Mouse (Mus musculus): Measurements from ENCODE around the gene Gigyf2.

Gene Gigyf2

DNA sequence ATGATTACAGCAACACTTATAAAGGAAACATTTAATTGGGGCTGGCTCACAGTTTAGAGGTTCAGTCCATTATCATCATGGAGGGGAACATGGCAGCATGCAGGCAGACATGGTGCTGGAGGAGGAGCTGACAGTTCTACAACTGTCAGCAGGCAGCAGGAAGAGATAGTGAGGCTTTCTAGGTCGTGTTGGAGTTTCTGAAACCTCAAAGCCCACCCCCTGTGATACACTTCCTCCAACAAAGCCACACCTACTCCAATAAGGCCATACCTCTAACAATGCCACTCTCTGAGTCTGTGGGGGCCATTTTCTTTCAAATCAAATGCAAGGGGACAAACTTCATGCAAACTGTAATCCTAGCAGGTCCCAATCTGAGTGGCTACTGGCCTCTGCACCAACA, 5.7 kb upstream of the Gigyf2 start:
- no peak for DNase-seq (ENCODE audit: low spot score)

DNA sequence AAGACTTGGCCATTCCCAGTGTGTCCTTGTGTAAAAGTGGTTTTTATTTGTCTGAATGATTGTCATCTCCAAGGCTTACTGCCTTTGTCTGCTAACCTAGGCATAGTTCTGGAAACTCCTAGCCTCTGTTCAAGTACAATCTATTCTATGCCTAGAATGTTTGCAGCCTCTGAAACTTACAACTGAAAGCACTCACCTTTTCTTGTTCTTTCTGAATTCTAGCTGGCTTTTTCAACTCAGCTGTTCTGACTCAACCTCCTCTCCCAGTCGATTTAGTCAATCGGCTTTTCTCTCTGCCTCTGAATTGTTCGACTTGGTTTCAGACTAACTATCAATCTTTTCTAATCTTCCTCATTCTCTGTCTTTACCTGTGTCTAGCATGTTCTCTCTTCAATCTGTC, 4.0 kb upstream of the Gigyf2 start:
- DNase-seq (ENCODE audit: low spot score) = no peak

DNA sequence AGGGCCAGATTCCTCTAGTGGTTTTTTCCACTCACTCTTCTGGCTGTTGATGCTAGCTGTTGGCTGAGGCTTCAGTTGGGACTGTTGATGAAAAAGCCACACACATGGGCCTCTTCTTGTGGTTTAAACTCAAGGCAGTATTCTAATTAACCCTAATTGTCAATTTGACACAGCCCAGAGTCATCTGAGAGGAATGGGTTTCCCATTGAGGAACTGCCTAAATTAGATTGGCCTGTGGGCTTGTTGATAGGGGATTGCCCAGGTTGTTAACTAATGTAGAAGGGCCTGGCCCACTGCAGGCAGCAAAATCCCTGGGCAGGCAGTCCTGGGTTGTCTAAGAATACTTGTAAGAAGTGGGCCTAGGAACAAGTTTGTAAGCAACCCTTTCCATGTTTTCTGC, 2.1 kb upstream of the Gigyf2 start:
- no peak for DNase-seq (ENCODE audit: low spot score)

DNA sequence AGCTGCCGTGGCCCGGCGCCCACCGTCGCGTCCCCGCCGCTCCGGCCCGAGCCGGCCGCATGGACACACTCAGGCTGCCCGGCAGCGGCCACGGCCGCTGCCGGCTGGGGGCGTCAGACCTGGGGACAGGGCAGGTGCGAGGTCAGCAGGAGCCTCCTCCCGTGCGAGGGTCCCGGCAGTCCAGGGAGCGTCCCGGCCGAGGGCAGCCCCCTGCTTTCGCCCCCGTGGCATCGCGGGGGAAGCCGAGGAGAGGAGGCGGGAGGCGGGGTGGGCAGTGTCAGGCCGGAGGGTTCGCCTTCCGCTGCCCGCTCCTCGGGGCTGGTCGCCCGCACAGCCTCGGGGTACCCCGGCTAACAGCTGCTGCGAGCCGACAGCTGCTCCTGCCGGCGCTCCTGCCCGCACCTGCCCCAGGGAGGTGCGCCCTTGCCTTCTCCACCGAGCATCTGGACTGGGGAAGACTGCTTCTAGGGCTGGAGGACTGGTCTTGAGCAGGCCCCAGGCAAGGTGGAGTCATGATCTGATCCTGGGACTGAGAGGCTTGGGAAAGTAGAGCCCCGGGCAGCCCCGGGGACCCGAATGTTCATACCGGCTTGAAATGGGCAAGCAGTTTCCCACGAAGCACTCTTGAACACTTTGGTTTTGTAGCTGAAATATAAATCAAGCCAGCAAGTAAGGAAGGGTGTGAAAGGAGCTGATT, 515 bp downstream of the Gigyf2 start:
- DNase-seq (ENCODE audit: low spot score) = peak; percentile 14

DNA sequence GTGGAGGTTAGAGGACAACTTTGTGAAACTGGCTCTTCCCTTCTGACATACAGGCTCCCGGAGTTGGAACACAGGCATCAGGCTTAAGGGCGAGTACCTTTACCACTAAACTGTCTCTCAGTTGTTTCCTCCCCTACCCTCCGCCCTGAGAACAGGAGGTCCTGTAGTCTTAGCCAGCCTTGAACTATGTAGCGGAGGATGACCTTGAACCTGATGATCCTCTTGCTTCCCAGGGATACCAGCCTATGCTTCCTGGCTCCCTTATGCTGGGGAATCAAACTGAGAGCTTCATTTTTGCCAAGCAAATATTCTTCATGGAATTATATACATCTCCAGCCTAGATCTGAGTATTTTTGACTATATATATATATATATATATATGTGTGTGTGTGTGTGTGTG, 5.0 kb downstream of the Gigyf2 start:
- DNase-seq (ENCODE audit: low spot score) = no peak

DNA sequence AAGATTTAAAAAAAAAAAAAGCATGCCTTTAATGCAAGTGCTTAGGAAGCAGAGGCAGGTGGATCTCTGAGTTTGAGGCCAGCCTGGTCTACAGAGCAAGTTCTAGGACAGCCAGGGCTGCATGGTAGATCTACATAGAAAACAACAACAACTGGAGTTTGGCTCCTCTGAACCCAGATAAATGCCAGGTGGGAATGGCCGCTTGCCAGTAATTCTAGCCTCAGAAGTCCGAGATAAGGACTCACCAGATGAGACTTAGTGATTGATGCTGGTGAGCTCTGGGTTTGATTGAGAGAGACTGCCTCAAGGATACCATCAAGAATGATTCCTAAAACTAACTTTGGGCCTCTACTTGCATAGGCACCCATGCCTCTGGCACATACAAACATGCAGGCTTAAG, 23.8 kb downstream of the Gigyf2 start:
- DNase-seq (ENCODE audit: low spot score) = no peak

DNA sequence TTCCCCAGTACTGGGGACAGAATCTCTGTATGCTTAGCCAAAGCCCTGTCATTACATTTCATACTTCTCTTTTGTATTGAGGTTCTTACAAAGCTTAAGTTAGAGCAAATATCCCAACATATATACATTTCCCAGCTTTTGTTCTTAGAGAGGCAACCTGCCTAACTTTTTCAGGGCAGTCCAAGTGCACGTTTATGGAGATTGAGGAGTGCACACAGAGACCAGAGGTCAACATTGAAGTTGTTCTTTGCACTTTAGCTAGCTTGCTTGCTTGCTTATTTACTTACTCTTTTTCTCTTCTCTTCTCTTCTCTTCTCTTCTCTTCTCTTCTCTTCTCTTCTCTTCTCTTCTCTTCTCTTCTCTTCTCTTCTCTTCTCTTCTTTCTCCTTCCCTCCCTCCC, 33.5 kb downstream of the Gigyf2 start:
- DNase-seq (ENCODE audit: low spot score) = no peak

DNA sequence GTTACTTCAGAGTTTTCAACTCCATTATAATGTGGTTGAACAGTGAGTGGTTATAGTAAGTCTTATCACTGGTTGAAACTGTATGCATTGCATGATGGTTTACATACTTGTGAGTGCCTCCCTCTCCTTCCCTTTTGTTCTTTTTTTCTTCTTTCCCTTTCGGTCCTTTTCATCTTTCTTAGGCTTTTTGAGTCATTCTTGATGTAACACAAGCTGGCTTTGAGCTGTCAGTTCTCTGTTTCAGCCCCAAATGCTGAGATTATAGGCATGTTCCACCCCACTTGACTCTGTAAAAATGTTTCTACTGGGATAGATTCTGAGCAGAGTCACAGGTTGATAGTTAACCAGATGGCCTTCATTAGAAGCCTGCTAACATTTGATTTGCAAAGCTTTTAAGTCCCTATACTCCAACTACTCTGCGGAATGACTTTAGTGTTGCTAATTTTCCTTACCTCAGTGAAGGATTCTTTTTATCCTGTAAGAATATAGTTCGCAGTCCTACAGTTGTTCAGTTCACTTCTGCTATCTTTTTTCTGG, 51.3 kb downstream of the Gigyf2 start:
- DNase-seq (ENCODE audit: low spot score) = no peak

DNA sequence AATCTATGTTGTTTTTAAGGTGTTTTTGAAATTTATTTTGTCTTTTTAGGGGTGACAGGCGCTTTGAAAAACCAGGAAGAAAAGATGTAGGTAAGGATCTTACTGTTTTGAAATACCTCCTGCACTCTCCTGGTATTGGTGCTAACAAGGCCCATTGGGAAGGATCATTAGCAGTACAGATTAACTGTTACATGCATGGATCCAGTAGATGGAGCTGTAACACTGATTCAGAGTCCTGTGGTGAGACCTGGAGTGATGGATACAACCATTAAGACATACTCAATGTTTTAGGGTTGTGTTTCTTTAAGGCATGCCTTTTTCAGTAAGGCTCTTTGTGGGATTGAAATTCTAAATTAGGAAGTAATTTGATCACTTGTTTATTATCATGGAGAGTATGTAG, 53.1 kb downstream of the Gigyf2 start:
- no peak for DNase-seq (ENCODE audit: low spot score)

DNA sequence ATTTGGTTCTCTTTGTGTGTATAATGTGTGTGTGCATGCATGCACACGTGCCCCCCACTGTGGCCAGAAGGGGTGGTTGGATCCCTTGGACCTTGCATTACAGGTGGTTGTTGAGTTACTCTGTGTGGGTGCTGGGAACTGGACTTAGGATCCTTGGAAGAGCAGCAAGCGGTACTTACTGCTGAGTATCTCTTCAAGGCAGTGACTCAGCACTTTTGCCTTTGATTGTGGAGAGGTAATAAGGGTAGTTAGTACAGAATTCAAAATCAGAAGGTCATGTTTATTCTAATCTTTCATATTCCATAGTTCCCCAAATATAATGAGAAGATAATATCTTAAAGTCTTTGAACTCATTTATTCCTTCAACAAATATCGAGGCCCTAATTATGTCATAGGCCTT, 54.4 kb downstream of the Gigyf2 start:
- no peak for DNase-seq (ENCODE audit: low spot score)

DNA sequence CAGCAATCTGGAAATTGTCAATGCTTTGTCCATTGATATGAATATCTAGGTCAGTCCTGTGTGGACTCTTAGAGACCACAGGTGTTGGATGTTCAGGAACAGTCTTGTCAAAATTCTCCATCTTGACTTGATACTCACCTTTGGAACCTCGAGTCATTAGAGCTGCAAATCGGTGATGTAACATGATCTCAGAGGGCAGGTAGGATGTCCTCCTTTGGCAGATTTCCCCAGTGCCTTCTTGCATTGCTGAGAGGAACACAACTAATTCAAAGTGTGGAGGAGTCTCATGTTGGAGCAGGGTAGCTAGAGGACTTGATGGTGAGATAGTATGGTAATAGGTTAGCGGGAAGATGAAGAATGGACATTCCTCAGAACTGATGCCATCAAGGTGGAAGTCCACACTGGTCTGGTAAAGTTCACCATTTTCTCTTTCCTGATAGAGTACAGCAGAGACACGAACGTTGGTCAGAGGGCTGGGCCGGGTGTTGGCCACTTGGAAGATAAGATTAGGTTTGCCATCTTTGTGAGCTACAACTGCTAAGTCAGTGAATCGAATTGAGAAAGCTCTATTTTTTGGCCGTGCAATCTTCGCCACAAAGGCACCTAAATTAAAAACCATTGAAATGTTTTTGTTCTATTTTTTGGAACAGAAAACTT, 59.8 kb downstream of the Gigyf2 start:
- no peak for DNase-seq (ENCODE audit: low spot score)

DNA sequence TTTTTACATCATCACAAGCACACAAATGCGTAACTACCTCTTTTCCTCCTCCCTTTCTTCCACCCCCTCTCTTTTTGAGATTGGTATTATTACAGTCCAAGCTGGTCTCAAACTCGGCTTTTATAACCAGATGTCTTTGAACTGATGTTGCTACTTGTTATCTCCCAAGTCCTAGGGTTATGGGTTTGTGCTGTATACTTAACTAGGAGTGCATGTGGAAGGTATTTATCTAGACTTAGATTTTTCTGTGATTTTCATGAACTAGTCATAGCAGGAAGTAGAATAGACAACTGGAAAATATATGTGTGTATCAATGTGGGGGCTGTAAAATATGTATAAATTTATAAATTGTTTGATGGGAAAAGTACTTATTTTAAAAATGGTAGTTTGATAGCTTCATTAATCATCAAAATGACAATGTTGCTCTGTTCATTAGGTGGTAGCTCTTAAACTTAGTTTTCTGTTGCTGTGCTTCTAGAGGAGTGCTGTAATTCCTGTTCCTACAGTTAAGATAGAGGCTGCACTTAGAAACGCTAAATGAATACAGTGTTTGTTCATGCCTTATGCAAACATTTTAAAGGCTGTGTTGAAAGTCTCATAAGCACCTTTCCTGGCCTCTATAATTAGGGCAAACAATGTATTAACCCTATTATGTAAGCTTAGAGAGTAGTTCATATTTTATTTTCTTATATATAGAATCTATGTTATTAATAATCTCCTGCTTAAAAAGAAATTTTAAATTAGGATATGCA, 66.8 kb downstream of the Gigyf2 start:
- DNase-seq (ENCODE audit: low spot score) = no peak

DNA sequence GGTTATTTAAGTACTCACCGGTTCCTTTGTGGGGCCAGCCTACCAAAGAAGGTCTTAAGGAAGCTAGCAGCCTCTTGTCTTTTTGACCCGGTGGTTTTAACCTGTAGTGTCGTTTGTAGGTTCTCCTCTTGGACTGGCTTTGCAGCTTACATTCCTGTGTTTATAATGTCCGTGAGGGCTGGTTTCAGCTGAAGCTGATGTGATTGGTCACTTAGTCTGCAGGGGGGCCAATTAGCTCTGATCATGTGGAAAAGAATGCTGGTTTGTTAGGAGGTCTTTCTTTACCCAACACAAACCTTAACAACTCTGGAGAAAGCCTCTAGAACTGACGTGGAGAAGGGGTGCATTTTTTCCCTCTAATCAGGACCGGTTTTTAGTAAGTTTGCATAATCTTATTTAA, 67.8 kb downstream of the Gigyf2 start, which contains the start of gene Kcnj13:
TSS of gene Kcnj13 (minus strand) at position 136 of the 400 bp plus-strand sequence.
- no peak for DNase-seq (ENCODE audit: low spot score)

DNA sequence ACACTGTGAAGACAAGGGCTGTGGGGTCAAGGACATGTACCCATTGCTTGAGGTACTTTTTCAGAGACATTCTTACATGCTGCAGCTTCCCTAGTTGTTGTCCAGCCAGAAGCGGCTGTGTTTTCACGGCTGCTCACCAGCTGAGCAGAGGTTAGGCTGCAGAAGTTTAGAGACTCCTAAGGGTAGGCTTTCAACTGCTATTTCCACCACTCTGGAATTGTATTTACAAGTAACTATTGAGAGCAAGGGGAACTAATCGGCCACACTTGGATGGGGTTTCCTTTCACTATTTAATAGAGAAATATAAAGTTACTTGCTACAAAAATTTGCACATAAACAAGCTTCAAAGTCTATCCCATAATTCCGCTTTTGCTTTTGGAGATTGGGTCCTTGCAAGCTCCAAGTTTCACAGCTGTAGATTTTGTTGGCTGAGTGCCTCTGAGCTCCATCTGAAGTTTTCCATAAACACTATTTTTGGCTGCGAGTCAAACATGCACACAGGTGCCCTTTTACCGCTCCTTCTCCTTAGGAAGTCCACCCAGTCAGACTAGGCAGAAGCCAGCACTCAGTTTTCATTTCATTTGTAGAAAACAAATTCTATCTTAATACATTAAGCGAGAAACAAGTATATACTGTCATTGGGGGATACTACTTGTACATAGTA, 70.3 kb downstream of the Gigyf2 start:
- DNase-seq (ENCODE audit: low spot score) = no peak

DNA sequence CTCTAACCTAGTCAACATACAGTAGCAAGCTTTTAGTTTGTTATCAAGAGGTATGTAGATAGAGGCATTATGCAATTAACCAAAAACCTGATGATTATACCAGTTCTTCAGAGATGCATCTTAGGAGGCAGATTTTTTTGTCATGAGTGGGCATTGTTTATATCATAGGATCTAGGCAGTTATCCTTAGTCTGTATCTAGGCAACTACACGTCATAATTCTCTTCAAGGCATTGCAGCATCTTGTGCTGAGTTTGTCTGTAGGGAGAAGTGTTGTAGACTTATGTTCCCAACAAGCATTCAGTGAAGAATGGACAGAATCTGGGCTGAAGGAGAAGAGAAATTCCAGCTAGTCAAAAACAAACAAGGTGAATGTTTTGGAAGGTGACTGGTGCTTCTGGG, 77.9 kb downstream of the Gigyf2 start:
- DNase-seq (ENCODE audit: low spot score) = no peak

DNA sequence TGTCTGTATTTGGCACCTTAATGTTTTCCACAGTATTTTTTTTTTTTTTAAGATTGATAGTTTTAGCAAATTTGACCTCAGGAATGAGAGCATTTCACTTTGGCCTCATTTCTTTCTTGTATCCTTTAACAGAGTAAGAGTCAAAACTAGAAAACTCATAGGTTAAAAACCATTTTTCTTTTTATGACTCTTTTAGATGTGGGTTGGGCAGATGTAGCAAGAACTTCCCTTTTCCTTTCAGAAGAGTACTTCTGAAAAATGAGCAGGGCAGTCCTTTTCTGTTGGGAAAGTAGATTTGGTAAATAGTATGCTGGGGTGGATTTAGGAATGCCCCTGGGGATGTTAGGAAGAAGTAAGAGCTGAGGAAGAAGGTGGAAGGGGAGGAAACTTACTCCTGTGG, 79.2 kb downstream of the Gigyf2 start:
- no peak for DNase-seq (ENCODE audit: low spot score)

DNA sequence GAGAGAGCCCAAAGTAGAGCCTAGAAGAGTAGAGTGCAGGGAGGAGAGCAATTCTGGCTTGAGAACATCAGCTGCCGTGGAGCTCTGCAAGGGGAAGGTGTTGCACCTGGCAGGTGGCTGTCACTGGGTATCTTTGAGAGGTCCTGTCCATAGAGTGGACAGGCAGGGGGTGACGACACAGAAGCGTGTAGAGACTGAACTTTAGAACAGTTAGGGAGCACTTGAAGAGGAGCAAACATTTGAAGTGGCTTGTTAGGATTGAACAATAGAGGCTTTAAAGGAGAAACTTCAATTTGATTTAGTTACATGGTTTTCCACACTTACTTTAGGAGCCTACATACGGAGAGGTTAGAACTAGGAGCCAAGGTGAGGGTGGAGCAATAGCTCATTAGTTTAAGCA, 82.6 kb downstream of the Gigyf2 start:
- DNase-seq (ENCODE audit: low spot score) = no peak

DNA sequence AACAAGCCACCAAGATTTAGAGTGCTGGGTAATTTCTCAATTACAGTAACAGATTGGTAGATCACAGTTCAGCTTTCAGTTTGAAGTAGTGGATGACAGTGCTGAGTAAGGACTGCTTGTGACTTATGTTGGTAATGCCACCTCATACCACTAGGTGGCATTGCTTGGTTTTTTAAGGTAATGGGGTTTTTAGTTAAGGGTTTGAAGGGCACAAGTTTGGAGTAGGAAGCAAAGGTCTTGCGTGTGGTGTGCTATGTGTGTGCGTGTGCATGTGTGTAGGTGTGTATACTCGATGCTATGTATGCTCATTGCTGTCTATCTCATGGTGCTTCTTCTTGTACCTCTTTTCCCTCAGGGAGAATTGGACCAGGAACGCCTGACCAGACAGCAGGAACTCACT, 91.9 kb downstream of the Gigyf2 start:
- DNase-seq (ENCODE audit: low spot score) = no peak

DNA sequence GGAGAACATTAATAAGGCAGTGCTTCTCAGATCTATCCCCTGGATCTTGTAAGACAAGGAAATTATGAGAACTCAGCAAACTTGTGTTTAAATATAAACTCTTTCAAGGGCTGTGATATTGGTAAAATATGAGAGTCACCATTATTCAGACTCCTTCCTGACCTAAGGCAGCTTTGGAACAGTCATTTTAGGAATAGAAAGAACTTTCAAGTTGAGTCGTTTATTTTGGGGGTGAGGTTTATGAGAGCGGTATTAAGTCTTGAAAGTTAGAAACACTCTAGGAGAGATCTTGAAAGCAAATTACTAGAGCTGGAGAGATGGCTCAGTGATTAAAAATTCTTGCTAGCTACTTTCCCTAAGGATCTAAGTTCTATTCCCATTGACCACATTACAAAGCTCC, 108.3 kb downstream of the Gigyf2 start:
- DNase-seq (ENCODE audit: low spot score) = no peak

DNA sequence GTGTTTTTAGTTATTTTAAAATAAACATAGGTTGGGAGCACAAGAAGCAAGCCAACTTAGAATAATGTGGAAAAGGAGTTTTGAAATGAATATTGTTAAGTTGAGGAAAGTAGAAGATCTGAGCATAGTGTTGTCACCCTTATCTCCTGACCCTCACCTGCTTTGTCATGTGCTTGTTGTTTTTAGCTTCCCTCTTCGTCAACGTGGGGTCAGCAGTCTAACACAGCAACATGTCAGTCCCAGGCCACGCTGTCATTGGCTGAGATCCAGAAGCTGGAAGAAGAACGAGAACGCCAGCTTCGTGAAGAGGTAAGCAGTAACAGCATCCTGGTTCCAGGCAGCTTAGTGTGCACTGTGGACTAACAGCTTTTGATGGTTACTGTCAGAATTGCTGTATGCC, 109.8 kb downstream of the Gigyf2 start:
- DNase-seq (ENCODE audit: low spot score) = no peak

DNA sequence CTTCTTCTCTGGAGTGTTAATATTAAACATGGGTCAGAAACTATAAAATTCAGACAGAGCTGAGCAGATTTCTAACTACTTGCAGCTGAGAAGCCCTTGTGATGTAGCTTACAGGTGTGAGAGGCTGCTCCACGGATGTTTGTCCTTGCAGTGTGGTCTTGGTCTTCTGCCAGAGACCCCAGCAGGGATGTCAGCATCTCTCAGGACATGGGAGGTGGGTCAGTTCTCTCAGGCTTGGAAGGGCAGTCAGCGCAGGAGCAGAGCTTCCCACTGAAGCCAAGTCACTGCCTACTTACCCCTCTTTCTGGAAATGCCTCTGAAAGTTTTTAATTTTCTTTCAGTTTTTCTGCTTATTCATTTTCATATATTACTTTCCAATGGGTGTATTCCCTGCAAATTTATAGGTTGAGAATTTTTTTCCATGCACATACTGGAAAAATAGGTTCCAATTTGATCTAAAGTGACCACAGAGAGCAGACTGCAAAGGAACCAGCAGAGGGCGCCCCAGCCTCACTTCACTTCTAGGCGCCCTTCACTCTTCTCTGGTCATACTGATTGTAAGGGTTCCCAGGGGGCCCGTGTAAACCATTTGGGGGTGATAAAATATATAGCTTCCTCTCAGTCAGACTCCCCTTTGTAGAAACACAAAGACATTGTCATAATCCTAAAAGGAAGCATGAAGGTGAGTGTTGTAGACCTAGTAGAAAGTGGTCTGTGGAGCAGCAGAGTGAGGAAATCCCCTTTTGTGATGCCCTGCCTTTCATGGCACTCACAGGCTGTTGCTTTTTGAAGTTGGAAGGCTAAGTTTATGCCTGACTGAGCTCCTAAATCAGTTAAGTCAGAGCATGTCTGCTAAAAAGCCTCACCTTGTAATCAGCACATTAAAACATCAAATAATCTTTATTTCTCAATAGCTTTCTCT, 120.6 kb downstream of the Gigyf2 start:
- no peak for DNase-seq (ENCODE audit: low spot score)

All from urinary bladder, postnatal 10 days (tissue).